Mouse (Mus musculus) layer of hippocampus, postnatal 10 days (tissue): ENCODE measurements around the gene Wdr54. TPM values are rescaled to one million over a fixed set of nuclear protein-coding genes. Genes with fewer than 3 reads are reported as not detected.
A peak's percentile ranks its signal among the peaks of the same experiment; 100 is the strongest.
"Not testable (repeated sequence)": the region's sequence is repeated elsewhere in the genome, so short reads cannot be mapped to it uniquely, and the experiment has no call there.

Source experiments
- DNase-seq, 2 experiments: peaks; one replicate each; pipeline ENCODE4 v3.0.0; 2021; ENCODE audit warnings: low spot score in 2 of 2
- total RNA-seq, 2 experiments: library from RNA; stranded (reverse); gene quantifications; 2 replicates each; pipeline ENCODE4 v1.2.3; 2021

Wdr54 gene
- total RNA-seq, 2 experiments from 2014 or later, result 21.5 to 28.1 TPM

DNA sequence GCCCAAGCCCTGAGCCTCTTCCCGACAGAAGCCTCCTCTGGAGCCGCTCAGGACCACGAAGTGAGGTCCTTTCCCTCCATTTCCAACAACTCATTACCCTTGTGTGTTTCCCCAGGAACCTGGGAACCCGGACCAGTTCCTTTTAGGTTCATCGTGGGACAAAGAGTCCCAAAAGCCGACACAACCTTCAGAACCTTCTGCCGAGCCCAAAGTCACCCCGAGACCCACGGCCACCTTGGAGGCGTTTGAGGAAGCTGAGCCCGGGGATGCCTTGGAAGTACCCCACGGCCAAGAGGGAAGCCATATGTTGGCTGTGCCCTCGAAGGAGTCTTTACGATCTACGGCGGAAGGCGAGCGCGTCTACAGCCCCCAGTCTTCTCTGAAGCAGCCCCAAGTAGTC, 5.2 kb upstream of the Wdr54 start:
- DNase-seq, result no peak

GRCm38 (mm10) chr6:83159456-83159855, 3.3 kb upstream of the Wdr54 start:
- DNase-seq, result not testable (repeated sequence)

GRCm38 (mm10) chr6:83155552-83156238, 502 bp downstream of the Wdr54 start:
- DNase-seq, result no peak

GRCm38 (mm10) chr6:83153485-83153884, 2.7 kb downstream of the Wdr54 start:
- DNase-seq, result no peak

- DNase-seq, result no peak
These were observed 3.2 kb downstream of the Wdr54 start for GRCm38 (mm10) chr6:83153038-83153437.

GRCm38 (mm10) chr6:83151721-83152120, 4.5 kb downstream of the Wdr54 start:
- DNase-seq, result no peak

DNA sequence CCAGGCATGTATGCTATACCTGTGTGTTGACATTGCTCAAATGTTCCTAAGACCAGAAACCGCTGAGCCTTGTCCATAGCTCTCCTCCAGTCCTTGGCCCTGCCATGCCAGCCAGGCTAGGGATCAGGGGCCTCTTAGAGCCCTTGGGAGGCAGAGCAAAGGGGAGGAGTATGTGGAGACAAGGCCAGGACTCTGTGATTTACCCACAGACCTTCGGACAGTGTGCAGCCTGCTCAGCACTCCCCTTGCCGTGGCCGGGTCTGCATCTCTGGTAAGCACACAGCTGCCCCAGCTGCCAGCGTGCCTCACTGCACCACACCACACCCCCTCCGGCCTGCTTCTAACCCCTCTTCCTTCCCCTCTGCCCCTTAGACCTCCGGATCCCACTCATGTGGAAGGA, 8.9 kb downstream of the Wdr54 start:
- DNase-seq, result no peak

DNA sequence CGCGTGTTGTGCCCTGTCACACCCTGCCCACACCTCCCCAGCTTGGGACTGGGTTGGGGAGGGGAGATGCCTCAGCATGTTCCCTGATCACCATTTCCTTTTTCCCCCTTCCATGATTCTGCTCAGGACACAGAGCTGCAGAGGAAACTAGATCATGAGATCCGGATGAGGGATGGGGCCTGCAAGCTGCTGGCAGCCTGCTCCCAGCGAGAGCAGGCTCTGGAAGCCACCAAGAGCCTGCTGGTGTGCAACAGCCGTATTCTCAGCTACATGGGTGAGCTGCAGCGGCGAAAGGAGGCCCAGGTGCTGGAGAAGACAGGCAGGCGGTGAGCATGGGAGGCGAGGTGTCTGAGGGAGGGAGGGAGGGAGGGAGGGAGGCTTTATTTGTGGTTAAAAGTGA, 10.4 kb downstream of the Wdr54 start:
- no peak for DNase-seq

DNA sequence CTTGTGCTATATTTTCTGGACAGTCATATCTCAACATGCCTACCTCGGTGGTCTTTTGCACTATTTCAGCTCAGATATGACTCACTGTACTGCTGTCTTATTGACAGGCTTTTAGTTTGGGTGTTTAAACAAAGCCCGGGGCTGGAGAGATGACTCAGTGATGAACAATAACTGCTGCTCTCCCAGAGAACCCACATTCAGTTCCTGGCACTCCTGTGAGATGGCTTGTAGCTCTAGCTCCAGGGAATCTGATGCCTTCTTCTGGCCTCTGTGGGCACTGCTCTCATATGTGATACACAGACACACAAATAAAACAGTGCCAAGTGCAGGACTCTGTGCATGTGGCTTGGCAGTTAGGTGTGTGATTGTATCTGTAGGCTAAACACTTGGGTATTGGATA, 11.0 kb downstream of the Wdr54 start:
- DNase-seq, result no peak

GRCm38 (mm10) chr6:83142886-83143285, 13.3 kb downstream of the Wdr54 start:
- DNase-seq, result no peak

DNA sequence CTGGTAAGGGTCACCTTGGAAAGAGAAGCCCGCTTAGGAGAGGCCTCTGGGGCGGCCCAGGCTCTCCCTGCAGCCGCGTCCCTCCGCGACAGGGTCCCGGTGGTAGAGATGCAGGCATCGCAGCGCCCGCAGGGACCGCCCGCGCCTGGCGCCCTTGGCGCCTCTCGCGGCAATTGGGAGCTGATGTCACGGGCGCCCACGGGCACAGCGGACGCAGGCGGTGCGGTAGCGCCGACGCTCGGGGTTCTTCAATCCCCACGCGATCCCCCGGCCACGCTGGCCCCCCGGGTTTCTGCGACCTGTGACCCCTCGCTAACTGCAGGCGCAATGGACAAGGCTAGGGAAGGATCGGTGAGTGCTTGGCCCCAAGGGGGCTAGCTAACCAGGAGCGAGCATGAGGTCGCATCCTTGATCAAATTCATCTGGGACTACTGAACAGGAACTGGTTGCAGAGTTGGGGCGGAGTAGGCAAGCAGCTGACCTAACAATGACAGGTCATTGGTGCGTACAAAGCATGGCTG, 13.9 kb downstream of the Wdr54 start:
- DNase-seq, result peak; percentile 61 to 70

DNA sequence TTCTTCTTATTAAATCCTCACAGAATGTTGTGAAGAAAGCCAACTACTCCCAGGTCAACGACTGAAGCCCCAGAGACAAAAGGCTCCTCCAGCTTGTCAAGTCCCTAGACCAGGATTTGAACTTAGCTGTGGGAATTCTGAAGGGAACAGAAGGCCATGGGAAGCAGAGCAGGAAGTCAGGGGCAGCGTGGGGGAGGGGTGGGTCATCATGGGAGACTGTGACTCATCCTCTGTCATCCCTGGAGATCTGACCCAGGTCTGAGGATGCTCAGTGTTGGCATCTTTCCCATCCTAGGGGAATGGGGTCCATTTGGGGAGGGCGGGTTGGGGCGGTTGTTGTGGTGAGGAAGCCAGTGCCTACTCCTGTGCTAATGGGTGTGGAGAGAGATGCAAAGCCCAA, 14.6 kb downstream of the Wdr54 start:
- no peak for DNase-seq

DNA sequence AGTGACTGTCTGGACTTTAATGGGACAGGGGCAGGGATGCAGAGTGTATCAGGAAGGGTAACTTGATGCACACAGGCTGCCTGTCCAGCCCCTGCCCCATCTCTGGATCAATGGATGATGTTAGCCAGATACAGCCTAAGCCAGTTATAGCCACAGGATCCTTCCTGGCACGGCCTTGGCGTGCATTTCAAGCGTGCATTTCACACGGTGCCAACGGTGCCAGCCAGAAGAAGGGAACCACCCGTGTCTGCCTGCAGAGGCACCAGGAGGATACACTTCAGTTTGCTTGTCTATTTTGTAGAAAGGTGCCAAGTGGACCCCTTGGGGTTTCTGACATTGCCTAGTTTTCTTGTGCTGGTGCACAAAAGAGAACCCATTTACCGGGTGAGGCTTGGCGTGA, 16.2 kb downstream of the Wdr54 start:
- DNase-seq, result no peak

DNA sequence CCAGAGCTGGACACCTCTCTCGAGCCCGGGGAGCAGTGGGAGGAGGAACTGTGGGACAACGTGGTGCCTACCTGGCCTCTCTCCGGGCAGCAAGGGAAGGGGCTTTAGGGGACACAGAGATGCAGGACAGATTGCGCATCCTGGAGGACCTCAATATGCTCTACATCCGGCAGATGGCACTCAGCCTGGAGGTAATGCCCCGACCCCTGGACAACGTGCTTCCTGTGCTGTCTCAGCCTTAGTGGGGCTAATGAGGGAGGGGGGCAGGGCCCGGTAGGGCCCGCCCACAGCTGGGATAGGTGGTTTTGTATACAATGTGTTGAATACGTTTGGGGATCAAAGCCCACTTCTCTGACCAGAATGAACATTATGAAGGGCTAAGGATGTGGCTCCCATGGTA, 18.1 kb downstream of the Wdr54 start:
- no peak for DNase-seq

DNA sequence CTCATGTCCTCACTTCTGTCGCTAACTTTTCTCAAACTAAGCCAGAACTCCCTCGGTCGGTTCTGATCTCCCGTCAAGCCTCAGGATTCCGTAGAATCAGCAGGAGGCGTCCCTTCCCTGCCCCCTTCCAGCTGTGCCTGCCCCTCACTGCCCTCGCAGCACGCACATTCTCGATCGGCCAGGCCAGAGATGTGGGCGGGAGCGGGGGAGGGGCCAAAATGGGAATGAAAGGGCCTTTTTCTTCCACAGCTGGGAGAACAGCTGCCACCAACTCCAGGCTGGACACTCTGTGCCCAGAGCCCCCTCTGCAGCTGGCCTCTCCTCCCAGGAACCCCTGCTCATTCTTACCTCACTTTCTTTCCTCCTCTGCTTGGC, 18.6 kb downstream of the Wdr54 start:
- peak; percentile 68 to 73 for DNase-seq

DNA sequence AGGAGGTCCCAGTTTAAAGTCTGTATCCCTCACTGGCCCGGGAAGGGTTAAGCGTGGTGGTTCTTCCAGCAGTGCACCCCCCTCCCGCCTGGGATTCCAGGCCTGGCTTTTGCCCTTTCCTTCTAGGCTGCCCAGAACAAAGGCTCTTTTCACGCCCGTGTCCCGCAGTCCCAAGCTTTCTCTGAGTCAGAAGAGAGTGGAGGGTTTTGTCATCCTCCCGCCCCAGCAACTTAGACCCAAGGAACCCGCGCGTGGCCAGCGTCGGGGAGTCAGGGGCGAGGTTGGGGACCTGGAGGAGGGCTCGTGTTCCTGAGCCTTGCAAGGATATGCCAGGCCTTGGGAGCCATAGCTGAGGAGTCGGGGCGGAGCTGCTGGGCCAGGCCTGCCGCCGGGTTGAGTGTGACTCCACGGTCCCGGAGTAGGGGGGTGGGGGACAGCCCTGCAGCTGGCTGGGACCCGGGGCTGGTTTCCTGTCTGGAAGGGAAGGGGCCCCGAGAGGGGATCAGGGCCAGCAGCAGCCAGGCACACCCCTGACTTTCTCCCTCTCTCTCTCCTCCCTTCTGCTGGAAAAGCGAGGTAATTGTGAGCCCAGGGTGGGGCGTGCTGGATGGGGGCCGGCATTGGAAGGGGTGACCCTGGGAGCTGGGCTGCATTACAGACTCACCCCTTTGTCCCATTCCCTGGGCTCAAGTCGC, 19.2 kb downstream of the Wdr54 start:
- DNase-seq, result peak in 1 of 2 experiments; percentile 53

DNA sequence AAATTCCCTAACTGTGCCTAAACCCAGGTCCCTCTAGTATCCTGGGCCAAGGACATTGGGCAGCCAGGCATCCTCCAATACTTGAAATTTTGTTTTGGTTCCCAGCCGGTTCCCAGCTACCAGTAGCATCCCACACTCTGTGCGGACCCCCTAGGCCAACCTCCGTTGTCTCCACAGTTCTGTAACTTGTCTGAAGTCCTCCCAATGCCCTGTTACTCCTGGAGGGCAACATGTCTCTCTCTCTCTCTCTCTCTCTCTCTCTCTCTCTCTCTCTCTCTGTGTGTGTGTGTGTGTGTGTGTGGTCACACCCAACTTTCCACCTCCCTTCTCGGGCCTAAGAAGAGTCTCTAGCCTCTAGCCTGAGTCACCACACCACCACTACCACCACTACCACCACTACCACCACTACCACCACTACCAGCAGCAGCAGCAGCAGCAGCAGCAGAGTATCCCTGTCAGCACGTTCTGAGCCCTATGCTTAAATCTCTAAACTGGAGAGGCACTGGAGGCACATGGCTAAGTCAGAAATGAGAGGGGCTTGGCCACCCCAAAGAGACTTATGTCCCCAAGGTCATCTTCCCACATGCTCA, 19.8 kb downstream of the Wdr54 start:
- no peak for DNase-seq

GRCm38 (mm10) chr6:83135571-83136161, 20.5 kb downstream of the Wdr54 start:
- no peak for DNase-seq

- DNase-seq, result no peak
These were observed 21.2 kb downstream of the Wdr54 start, which contains the start of gene Rtkn for GRCm38 (mm10) chr6:83134951-83135513. TSS of gene Rtkn (plus strand) at chr6:83135463.

DNA sequence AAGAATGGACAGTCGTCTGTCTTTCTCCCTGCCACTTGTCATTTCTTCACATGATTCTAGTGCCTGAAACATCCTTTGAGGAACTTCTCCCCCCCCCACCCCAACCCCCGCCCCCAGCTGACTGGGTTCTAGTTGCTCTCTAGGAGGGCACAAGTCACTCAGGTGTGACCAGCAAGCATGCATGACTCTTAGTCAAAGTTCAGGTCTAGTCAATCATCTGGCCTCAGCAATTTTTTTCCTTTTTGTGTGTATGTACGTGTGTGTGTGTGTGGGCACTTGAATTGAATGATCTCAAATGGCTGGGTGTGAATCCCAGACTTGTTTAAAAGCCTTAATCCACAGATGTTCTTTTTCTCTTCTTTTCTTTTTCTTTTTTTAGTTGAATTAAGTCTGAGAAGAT, 22.0 kb downstream of the Wdr54 start:
- no peak for DNase-seq

- no peak for DNase-seq
These were observed 23.8 kb downstream of the Wdr54 start for GRCm38 (mm10) chr6:83132176-83132919.
